Mouse (Mus musculus): ENCODE measurements around the gene Rhoc.

Gene Rhoc

DNA sequence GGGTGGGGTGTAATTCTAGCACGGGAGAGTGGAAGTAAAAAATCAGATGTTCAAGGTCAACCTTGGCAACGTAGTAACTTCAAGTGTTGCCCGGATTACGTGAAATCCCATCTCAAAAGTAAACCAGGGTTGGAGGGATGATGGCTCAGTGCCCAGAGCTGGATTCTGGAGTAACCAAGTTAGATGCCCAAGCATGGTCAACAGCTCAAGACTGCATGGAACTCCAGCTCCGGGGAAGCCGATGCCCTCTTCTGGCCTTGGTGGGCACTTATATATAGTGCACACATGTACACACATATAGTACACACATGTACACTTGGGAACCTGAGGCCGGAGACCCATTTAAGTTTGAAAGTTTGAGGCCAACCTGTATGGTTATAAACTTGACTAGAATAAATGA, 28.0 kb downstream of the Rhoc start:
- no peak for DNase-seq (ENCODE audit: low spot score)

- DNase-seq (ENCODE audit: low spot score): peak; percentile 43
Measured at GRCm38 (mm10) chr3:104817481-104817990, 29.4 kb downstream of the Rhoc start.

DNA sequence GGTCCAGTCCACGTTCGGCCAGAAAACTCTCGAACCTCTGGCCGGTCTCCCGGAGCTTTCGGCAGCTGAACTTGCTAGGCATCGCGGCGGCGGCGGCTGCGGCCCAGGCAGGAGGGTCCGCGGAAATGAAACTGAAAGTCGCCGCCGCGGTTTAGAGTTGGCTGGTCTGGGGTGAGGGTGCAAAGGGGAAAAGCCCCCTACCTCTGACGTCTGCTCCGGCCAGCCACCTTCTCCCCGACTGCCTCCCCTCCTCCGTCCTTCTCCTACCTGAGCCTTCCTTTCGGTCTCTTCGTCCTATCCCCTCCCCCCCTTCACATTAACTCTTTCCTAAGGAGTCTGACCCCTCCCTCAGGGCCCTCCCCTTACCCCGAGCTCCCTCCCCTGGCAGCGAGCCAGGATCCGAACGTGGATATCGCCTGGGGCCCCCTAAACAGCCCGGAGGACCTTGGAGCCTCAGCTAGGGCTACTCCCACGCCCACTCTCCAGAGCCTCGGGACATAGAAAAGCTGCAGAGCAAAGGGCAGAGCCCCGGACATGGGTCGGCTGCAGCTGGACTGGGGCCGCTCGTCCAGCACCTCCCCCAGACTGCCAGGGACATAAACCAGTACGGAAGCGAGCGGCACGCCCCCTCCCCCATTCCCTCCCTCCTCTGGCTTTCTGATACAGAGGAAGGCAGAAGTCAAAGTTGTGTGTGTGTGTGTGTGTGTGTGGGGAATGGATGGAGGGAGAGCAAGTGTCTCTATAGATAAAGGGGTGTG, 30.0 kb downstream of the Rhoc start, which contains the start of gene Mov10:
TSS of gene Mov10 (minus strand) at position 573 of the 758 bp plus-strand sequence.
- DNase-seq (ENCODE audit: low spot score): peak; percentile 82

GRCm38 (mm10) chr3:104818749-104819134, 30.6 kb downstream of the Rhoc start:
- no peak for DNase-seq (ENCODE audit: low spot score)

DNA sequence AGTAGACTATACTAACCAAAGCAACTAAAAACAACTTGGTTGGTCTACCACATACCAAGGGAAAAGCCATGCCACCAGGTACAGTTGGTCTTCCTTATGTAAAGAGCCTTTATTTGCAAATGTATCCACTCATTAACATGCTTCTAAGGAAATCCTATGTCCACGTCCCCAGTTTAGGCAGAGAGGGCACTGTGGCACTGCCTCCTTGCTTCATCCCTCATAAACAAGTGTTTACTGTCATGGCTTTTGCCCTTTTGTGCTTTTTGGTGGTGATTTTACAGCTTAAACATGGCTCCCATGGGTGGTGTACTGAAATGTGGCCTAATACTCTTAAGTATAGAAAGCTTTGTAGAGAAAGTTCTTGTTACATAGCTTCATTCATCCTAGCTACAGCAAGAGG, 32.3 kb downstream of the Rhoc start:
- DNase-seq (ENCODE audit: low spot score): no peak

GRCm38 (mm10) chr3:104822413-104822812, 34.2 kb downstream of the Rhoc start:
- DNase-seq (ENCODE audit: low spot score): no peak

DNA sequence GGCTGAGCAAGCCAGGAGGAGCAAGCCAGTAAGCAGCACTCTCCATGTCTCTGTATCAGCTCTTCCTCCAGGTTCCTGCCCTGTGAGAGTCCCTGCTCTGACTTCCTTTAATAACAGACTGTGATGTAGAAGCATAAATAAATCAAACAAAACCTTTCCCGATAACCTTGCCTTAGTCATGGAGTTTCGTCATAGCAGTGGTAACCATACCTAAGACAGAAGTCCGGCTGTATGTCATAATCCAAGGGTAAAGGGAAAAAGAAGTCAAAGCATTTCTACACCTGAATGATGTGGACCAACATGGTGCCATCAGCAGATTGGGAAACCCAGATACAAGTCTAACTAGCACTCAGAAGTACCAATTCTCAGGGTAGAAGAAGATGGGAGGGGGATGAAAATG, 47.6 kb downstream of the Rhoc start:
- DNase-seq (ENCODE audit: low spot score): no peak

- DNase-seq (ENCODE audit: low spot score): no peak
Measured at GRCm38 (mm10) chr3:104841049-104841448, 52.9 kb downstream of the Rhoc start.

Data from ovary, adult 18-20 months (tissue).